7 mouse cellular contexts compared by ENCODE assay signal in genomic region chr19:46502069-46502455, GRCm38 (mm10). TPM values are rescaled to one million over a fixed set of nuclear protein-coding genes. Genes with fewer than 3 reads are reported as not detected.
DNase-seq lines count a peak whose midpoint lies in the region; ATAC-seq and TF ChIP-seq lines count a peak whose summit lies in the region.

No protein-coding gene starts in this region.

- H3K36me3 ChIP-seq in hindbrain, postnatal 0 days (ENCODE audit: insufficient read depth, low read length) = peaks cover under 1% of the 10 kb centered on the region; the same call in 1 of the 2 replicates
- H3K36me3 ChIP-seq in limb, embryonic 11.5 days (ENCODE audit: control insufficient read depth, insufficient read depth, low read length) = peaks cover 2% of the 10 kb centered on the region; the same call in 1 of the 2 replicates
- H3K36me3 ChIP-seq in midbrain, postnatal 0 days (ENCODE audit: insufficient read depth, low read length) = no peaks in the 10 kb centered on the region
- H3K36me3 ChIP-seq in stomach, embryonic 15.5 days = peaks cover 2% of the 10 kb centered on the region

- H3K4me1 ChIP-seq in hindbrain, postnatal 0 days (ENCODE audit: insufficient read depth, low read length) = peaks cover 26% of the 10 kb centered on the region
- peaks cover 29% of the 10 kb centered on the region for H3K4me1 ChIP-seq in limb, embryonic 11.5 days (ENCODE audit: control insufficient read depth, insufficient read depth, low read length)
- peaks cover 23% of the 10 kb centered on the region for H3K4me1 ChIP-seq in midbrain, postnatal 0 days (ENCODE audit: insufficient read depth, low read length)
- H3K4me1 ChIP-seq in stomach, embryonic 15.5 days = peaks cover 28% of the 10 kb centered on the region

- WGBS in hindbrain, postnatal 0 days = under 1% methylated on average over 42 of the region's 46 CpGs
- WGBS in limb, embryonic 11.5 days = under 1% methylated on average over 45 of the region's 46 CpGs
- under 1% methylated on average over 24 of the region's 46 CpGs for WGBS in midbrain, postnatal 0 days
- WGBS in stomach, embryonic 15.5 days = under 1% methylated on average over 46 of the region's 46 CpGs

- TF ChIP-seq CTCF in hindbrain, postnatal 0 days (IDR thresholded peaks at IDR 0.05; ENCODE audit: low read depth) = no peak
- no peak for TF ChIP-seq CTCF in midbrain, postnatal 0 days (IDR thresholded peaks at IDR 0.05)

- peak overlapping the region; percentile 85 for H3K4me2 ChIP-seq in hindbrain, postnatal 0 days (ENCODE audit: low read depth, low read length)
- peak overlapping the region; percentile 99 for H3K4me2 ChIP-seq in limb, embryonic 11.5 days (ENCODE audit: low read depth, severe bottlenecking)
- H3K4me2 ChIP-seq in midbrain, postnatal 0 days (ENCODE audit: low read depth, low read length, poor library complexity, severe bottlenecking) = peak overlapping the region; percentile 98
- peak overlapping the region; percentile 84 for H3K4me2 ChIP-seq in stomach, embryonic 15.5 days

- H3K27me3 ChIP-seq in hindbrain, postnatal 0 days (ENCODE audit: insufficient read depth, low read length) = no peaks in the 10 kb centered on the region
- no peaks in the 10 kb centered on the region for H3K27me3 ChIP-seq in limb, embryonic 11.5 days (ENCODE audit: control insufficient read depth, insufficient read depth, low read length)
- no peaks in the 10 kb centered on the region for H3K27me3 ChIP-seq in midbrain, postnatal 0 days (ENCODE audit: insufficient read depth, low read length)
- H3K27me3 ChIP-seq in stomach, embryonic 15.5 days (replicated peaks) = no peaks in the 10 kb centered on the region

- H3K9me3 ChIP-seq in hindbrain, postnatal 0 days (ENCODE audit: low read length) = no peaks in the 10 kb centered on the region
- H3K9me3 ChIP-seq in limb, embryonic 11.5 days (ENCODE audit: control insufficient read depth, low read length) = no peaks in the 10 kb centered on the region
- H3K9me3 ChIP-seq in midbrain, postnatal 0 days (ENCODE audit: low read length) = no peaks in the 10 kb centered on the region
- H3K9me3 ChIP-seq in stomach, embryonic 15.5 days = no peaks in the 10 kb centered on the region

- ATAC-seq in hindbrain, postnatal 0 days = no peak
- no peak for ATAC-seq in limb, embryonic 11.5 days (ENCODE audit: insufficient number of reproducible peaks, low FRiP score, low TSS enrichment, low read depth)
- ATAC-seq in midbrain, postnatal 0 days (ENCODE audit: low FRiP score) = no peak
- ATAC-seq in stomach, embryonic 15.5 days (ENCODE audit: insufficient read depth, low FRiP score, low read depth) = no peak

- DNase-seq in T-cell, adult 2 months (ENCODE audit: low spot score) = peak; percentile 73
- peak; percentile 73 for DNase-seq in cerebellum, adult 11 months
- peak; percentile 74 to 82 for DNase-seq in frontal cortex, postnatal 36 days (ENCODE audit: low spot score in 2 of 2)
- DNase-seq in hindbrain, postnatal 0 days (ENCODE audit: low spot score) = peak; percentile 74
- DNase-seq in limb, embryonic 11.5 days (ENCODE audit: low spot score) = peak; percentile 75
- peak; percentile 61 for DNase-seq in midbrain, postnatal 0 days (ENCODE audit: low spot score)

- peak overlapping the region; percentile 89 for H3K4me3 ChIP-seq in hindbrain, postnatal 0 days (ENCODE audit: low read length)
- H3K4me3 ChIP-seq in limb, embryonic 11.5 days (ENCODE audit: low read depth, low read length) = peak overlapping the region; percentile 75
- H3K4me3 ChIP-seq in midbrain, postnatal 0 days (ENCODE audit: low read depth, low read length) = peak overlapping the region; percentile 99
- H3K4me3 ChIP-seq in stomach, embryonic 15.5 days (replicated peaks) = peak overlapping the region; percentile 92

- peak overlapping the region; percentile 97 for H3K27ac ChIP-seq in hindbrain, postnatal 0 days
- H3K27ac ChIP-seq in limb, embryonic 11.5 days (replicated peaks; ENCODE audit: low read depth, low read length) = peak overlapping the region; percentile 98
- H3K27ac ChIP-seq in midbrain, postnatal 0 days (ENCODE audit: low read depth, low read length) = peak overlapping the region; percentile 100
- peak overlapping the region; percentile 100 for H3K27ac ChIP-seq in stomach, embryonic 15.5 days

- peak overlapping the region; percentile 97 for H3K9ac ChIP-seq in hindbrain, postnatal 0 days (replicated peaks; ENCODE audit: low read length)
- H3K9ac ChIP-seq in limb, embryonic 11.5 days (ENCODE audit: low read length) = peak overlapping the region; percentile 93
- H3K9ac ChIP-seq in midbrain, postnatal 0 days (replicated peaks; ENCODE audit: low read length, poor library complexity, severe bottlenecking) = peak overlapping the region; percentile 97
- peak overlapping the region; percentile 97 for H3K9ac ChIP-seq in stomach, embryonic 15.5 days

RNA-seq across cellular contexts. Expression of gene Trim8, which starts 0.6 kb away (rescaled TPM):
- total RNA-seq in hindbrain, postnatal 0 days (2014; rRNA removed) = 108 and 115 TPM in 2 replicates
- polyA plus RNA-seq in hindbrain, postnatal 0 days (2015; fragmentation: Nextera tagmentation; extraction: Ambion mirVana) = 28.8 and 29.7 TPM in 2 replicates
- 16.7 and 18.0 TPM in 2 replicates for polyA plus RNA-seq in limb, embryonic 11.5 days (2014; fragmentation: Nextera tagmentation; extraction: Ambion mirVana)
- total RNA-seq in midbrain, postnatal 0 days (2014; rRNA removed) = 96.6 and 103 TPM in 2 replicates
- polyA plus RNA-seq in midbrain, postnatal 0 days (2015; fragmentation: Nextera tagmentation; extraction: Ambion mirVana) = 27.8 and 30.4 TPM in 2 replicates
- 20.4 and 20.9 TPM in 2 replicates for polyA plus RNA-seq in stomach, embryonic 15.5 days (2015; fragmentation: Nextera tagmentation; extraction: Ambion mirVana)
